Mouse (Mus musculus): ENCODE data around the gene Setd5.

DNA sequence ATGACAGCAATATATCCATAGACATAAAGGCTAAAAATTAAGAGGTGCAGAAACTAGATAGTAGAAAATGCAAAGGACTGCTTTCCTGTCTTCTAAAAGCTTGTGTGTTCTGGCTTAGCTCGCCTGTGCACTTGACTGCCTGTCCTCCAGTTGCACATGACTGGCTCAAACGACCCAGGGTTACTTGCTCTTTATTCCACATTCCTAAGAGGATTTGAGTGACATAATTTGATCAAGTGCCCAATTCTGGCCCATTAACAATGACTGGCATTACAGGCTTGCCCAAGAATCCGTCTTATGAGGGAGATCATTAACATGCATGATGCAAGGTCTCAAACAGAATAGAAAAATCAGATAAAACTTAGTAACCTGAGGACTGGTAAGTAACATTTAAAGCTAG, 14.9 kb upstream of the Setd5 start:
- no peak for TF ChIP-seq EP300 (optimal IDR thresholded peaks at IDR 0.05)
- no peak for TF ChIP-seq CTCF (IDR thresholded peaks at IDR 0.05; ENCODE audit: low read depth)
